Mouse (Mus musculus) megakaryocyte, embryonic 14.5 days (primary cell): Measurements from ENCODE around the gene Cd151.

Source experiments
- FLI1 ChIP-seq: IDR thresholded peaks from 2 replicates; pipeline ENCODE4 v1.6.1; 2012; ENCODE audit warnings: low read length, inconsistent platforms, mixed read lengths
- GATA1 ChIP-seq: IDR thresholded peaks from 3 replicates; pipeline ENCODE4 v1.6.1; 2012; ENCODE audit warnings: mixed read lengths, low read length, inconsistent platforms, borderline replicate concordance

- TF ChIP-seq FLI1 (no peak), GATA1 (no peak)
Observed at GRCm38 (mm10) chr7:141481498-141482401, 14.6 kb downstream of the Cd151 start.
